Mouse (Mus musculus) liver, embryonic 12.5 days (tissue): ENCODE measurements at regions not wholly inside any gene's neighbourhood (a gene's known extent, or its start where the extent isn't known, plus 50 kb on each side); places are given as distances from the start of the nearest gene placed in this dataset.

Experiments used
- ATAC-seq: fragments of 200-750 bp; cut with Nextera tagmentation; 2 replicates; pipeline ENCODE4 v1.8.0; 2017; ENCODE audit warnings: moderate number of reproducible peaks, mild to moderate bottlenecking, moderate library complexity
- H3K27ac ChIP-seq: fragments of 300-500 bp; sonication (generic); 2 replicates; pipeline ENCODE4 v1.5.1; 2016; ENCODE audit warnings: mild to moderate bottlenecking
- H3K27me3 ChIP-seq: fragments of 300-500 bp; sonication (generic); replicated peaks from 2 replicates; pipeline ENCODE4 v1.6.1; 2016; ENCODE audit warnings: mild to moderate bottlenecking, moderate library complexity
- H3K36me3 ChIP-seq: fragments of 300-500 bp; sonication (generic); 2 replicates; pipeline ENCODE4 v1.6.1; 2016; ENCODE audit warnings: mild to moderate bottlenecking, moderate library complexity
- H3K4me1 ChIP-seq: fragments of 300-500 bp; sonication (generic); 2 replicates; pipeline ENCODE4 v1.6.1; 2016
- H3K4me2 ChIP-seq: fragments of 300-500 bp; sonication (generic); 2 replicates; pipeline ENCODE4 v1.6.1; 2016; ENCODE audit warnings: mild to moderate bottlenecking, moderate library complexity
- H3K4me3 ChIP-seq: fragments of 300-500 bp; sonication (generic); 2 replicates; pipeline ENCODE4 v1.5.1; 2016; ENCODE audit warnings: mild to moderate bottlenecking, moderate library complexity
- H3K9ac ChIP-seq: fragments of 300-500 bp; sonication (generic); 2 replicates; pipeline ENCODE4 v1.6.1; 2016; ENCODE audit warnings: mild to moderate bottlenecking, moderate library complexity
- H3K9me3 ChIP-seq: fragments of 300-500 bp; sonication (generic); replicated peaks from 2 replicates; pipeline ENCODE4 v1.6.1; 2016; ENCODE audit warnings: mild to moderate bottlenecking, moderate library complexity
- WGBS: fragments of 180-500 bp; shearing (Covaris S2); methylation state at CpG from one replicate; pipeline ENCODE4 v1.1.7; 2016; ENCODE audit not compliant: insufficient replicate concordance; 5-methylcytosine and 5-hydroxymethylcytosine counted together

DNA sequence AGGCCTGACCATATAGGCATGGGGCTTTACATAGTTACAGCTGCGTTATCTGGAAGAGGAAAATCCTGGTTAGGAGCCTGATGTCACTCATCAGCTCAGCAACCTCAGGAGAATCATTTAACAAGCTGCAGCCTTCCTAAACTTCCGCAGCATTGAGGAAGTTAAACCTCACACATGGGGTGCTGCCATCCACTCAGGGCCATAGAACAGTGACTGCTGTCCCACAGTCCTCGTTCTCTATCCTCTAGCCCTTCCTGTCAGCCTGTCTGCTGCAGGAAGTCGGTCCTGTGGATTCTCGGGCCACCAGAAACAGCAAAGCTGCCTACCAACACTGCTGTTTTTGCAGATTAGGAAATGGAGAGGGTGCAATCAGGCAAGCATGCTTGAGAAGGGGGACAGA, 91.8 kb upstream of the Zfp703 start:
- H3K9ac ChIP-seq = no peak overlapping the region
- H3K4me1 ChIP-seq = no peaks in the 10 kb centered on the region
- no peak overlapping the region for H3K4me3 ChIP-seq
- no peaks in the 10 kb centered on the region for H3K9me3 ChIP-seq
- H3K27ac ChIP-seq = no peak overlapping the region
- 25% methylated on average over 5 of the region's 5 CpGs for WGBS
- H3K36me3 ChIP-seq = no peaks in the 10 kb centered on the region
- ATAC-seq = no peak
- no peak overlapping the region for H3K4me2 ChIP-seq
- H3K27me3 ChIP-seq = no peaks in the 10 kb centered on the region

GRCm38 (mm10) chr8:26886783-26887486, 90.2 kb upstream of the Zfp703 start:
- Histone ChIP-seq H3K9me3 (no peaks in the 10 kb centered on the region), H3K4me2 (no peak overlapping the region), H3K27me3 (no peaks in the 10 kb centered on the region), H3K4me3 (no peak overlapping the region), H3K4me1 (no peaks in the 10 kb centered on the region), H3K9ac (no peak overlapping the region), H3K36me3 (no peaks in the 10 kb centered on the region), H3K27ac (no peak overlapping the region)
- WGBS = 63% methylated on average over 13 of the region's 13 CpGs
- ATAC-seq = no peak

DNA sequence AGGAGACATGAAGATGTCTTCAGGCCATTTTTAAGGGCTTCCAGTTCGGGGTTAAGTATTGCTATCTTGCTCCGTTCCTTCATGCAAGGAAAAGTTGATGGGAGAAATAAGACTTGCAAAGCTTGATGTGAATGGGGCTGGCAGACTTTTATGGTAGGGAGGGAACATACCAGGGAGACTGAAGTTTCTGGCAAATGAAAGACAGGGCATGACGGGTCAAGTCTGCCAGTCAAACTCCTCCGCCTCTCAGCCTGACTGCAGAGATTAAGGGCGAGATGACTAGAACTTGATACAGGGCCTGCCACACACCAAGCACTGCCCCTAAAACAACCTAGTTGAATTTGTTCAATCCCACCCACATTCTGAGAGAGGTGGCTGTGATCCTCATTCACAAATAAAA, 89.6 kb upstream of the Zfp703 start:
- Histone ChIP-seq H3K4me3 (no peak overlapping the region), H3K27ac (no peak overlapping the region), H3K36me3 (no peaks in the 10 kb centered on the region), H3K4me2 (no peak overlapping the region), H3K4me1 (no peaks in the 10 kb centered on the region), H3K9ac (no peak overlapping the region), H3K9me3 (no peaks in the 10 kb centered on the region), H3K27me3 (no peaks in the 10 kb centered on the region)
- 54% methylated on average over 5 of the region's 5 CpGs for whole genome bisulfite sequencing
- no peak for ATAC-seq

GRCm38 (mm10) chr8:26888050-26888449, 89.1 kb upstream of the Zfp703 start:
- no peaks in the 10 kb centered on the region for H3K36me3 ChIP-seq
- no peak overlapping the region for H3K4me3 ChIP-seq
- no peak for ATAC-seq
- no peaks in the 10 kb centered on the region for H3K4me1 ChIP-seq
- H3K9ac ChIP-seq = no peak overlapping the region
- WGBS = 35% methylated on average over 3 of the region's 3 CpGs
- H3K27ac ChIP-seq = no peak overlapping the region
- H3K9me3 ChIP-seq = no peaks in the 10 kb centered on the region
- H3K4me2 ChIP-seq = no peak overlapping the region
- no peaks in the 10 kb centered on the region for H3K27me3 ChIP-seq

GRCm38 (mm10) chr8:26891881-26892280, 85.2 kb upstream of the Zfp703 start:
- Histone ChIP-seq H3K4me1 (no peaks in the 10 kb centered on the region), H3K9me3 (no peaks in the 10 kb centered on the region), H3K27me3 (no peaks in the 10 kb centered on the region), H3K36me3 (no peaks in the 10 kb centered on the region), H3K4me2 (no peak overlapping the region), H3K9ac (no peak overlapping the region), H3K27ac (no peak overlapping the region), H3K4me3 (no peak overlapping the region)
- WGBS = 74% methylated on average over 11 of the region's 11 CpGs
- ATAC-seq = no peak

GRCm38 (mm10) chr8:26892380-26892779, 84.7 kb upstream of the Zfp703 start:
- Histone ChIP-seq H3K27me3 (no peaks in the 10 kb centered on the region), H3K4me1 (no peaks in the 10 kb centered on the region), H3K36me3 (no peaks in the 10 kb centered on the region), H3K4me3 (no peak overlapping the region), H3K4me2 (no peak overlapping the region), H3K27ac (no peak overlapping the region), H3K9me3 (no peaks in the 10 kb centered on the region), H3K9ac (no peak overlapping the region)
- 62% methylated on average over 7 of the region's 7 CpGs for WGBS
- ATAC-seq = no peak

GRCm38 (mm10) chr8:26895867-26896266, 81.3 kb upstream of the Zfp703 start:
- H3K4me3 ChIP-seq = no peak overlapping the region
- ATAC-seq = no peak
- no peaks in the 10 kb centered on the region for H3K36me3 ChIP-seq
- 40% methylated on average over 11 of the region's 11 CpGs for WGBS
- H3K9ac ChIP-seq = no peak overlapping the region
- no peaks in the 10 kb centered on the region for H3K9me3 ChIP-seq
- no peak overlapping the region for H3K4me2 ChIP-seq
- H3K4me1 ChIP-seq = no peaks in the 10 kb centered on the region
- H3K27me3 ChIP-seq = no peaks in the 10 kb centered on the region
- H3K27ac ChIP-seq = no peak overlapping the region

DNA sequence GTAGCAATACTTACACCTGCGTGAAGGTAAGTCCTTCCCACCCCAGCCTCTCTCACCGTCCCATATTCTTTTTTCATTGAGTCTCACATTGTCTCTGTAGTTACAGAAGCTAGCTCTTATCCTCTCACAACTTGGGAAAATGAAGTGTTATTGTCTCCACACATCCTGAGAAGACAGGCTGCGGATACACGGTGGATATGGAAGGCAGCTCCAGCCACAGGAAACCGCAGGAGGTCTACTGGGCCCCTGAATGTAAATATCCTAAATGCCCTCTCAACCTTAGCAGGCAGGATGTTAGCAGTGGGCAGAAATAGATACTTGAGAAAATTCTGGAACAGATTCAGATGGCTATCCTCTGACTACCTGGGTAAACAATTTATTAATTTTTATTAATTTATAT, 73.8 kb upstream of the Zfp703 start:
- Histone ChIP-seq H3K4me3 (no peak overlapping the region), H3K27ac (no peak overlapping the region), H3K4me1 (peaks cover 4% of the 10 kb centered on the region; the same call in 1 of the 2 replicates), H3K4me2 (no peak overlapping the region), H3K27me3 (no peaks in the 10 kb centered on the region), H3K9ac (no peak overlapping the region), H3K36me3 (no peaks in the 10 kb centered on the region), H3K9me3 (no peaks in the 10 kb centered on the region)
- ATAC-seq = no peak
- 37% methylated on average over 5 of the region's 5 CpGs for WGBS

DNA sequence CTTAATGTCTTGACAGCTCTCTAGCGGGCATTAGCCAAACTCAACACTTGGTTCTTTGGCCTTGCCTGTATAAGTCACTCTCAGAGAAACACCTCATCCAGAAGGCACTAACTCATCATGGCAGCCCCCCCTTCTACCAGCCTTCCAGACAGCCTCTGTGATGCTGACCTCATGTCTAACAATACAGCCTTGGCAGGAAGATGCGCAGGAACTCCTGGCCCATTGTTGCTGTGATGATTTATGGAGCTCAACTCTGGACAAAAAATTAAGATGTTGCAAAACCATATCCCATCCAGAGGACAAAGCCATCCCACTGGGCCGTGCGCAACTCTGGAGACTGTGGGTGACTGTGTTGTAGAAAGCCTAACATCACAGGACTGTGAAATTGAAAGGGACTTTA, 70.9 kb upstream of the Zfp703 start:
- Histone ChIP-seq H3K9me3 (no peaks in the 10 kb centered on the region), H3K36me3 (no peaks in the 10 kb centered on the region), H3K4me2 (no peak overlapping the region), H3K9ac (no peak overlapping the region), H3K4me3 (no peak overlapping the region), H3K4me1 (peaks cover 4% of the 10 kb centered on the region; the same call in 1 of the 2 replicates), H3K27ac (no peak overlapping the region), H3K27me3 (no peaks in the 10 kb centered on the region)
- 74% methylated on average over 4 of the region's 4 CpGs for WGBS
- no peak for ATAC-seq

GRCm38 (mm10) chr8:26907347-26908170, 69.6 kb upstream of the Zfp703 start:
- no peak for ATAC-seq

GRCm38 (mm10) chr8:26910186-26910585, 66.9 kb upstream of the Zfp703 start:
- no peaks in the 10 kb centered on the region for H3K36me3 ChIP-seq
- no peak overlapping the region for H3K27ac ChIP-seq
- H3K27me3 ChIP-seq = no peaks in the 10 kb centered on the region
- 67% methylated on average over 3 of the region's 3 CpGs for WGBS
- no peak overlapping the region for H3K9ac ChIP-seq
- no peak overlapping the region for H3K4me3 ChIP-seq
- ATAC-seq = no peak
- H3K4me1 ChIP-seq = peaks cover 4% of the 10 kb centered on the region; the same call in 1 of the 2 replicates
- H3K4me2 ChIP-seq = no peak overlapping the region
- H3K9me3 ChIP-seq = no peaks in the 10 kb centered on the region

More at GRCm38 (mm10) chr8:26907347-26908170, 69.6 kb upstream of the Zfp703 start:
- Histone ChIP-seq H3K9me3 (no peaks in the 10 kb centered on the region), H3K27me3 (no peaks in the 10 kb centered on the region), H3K9ac (no peak overlapping the region), H3K4me2 (no peak overlapping the region), H3K36me3 (no peaks in the 10 kb centered on the region), H3K27ac (no peak overlapping the region), H3K4me1 (peaks cover 4% of the 10 kb centered on the region; the same call in 1 of the 2 replicates), H3K4me3 (no peak overlapping the region)
- 43% methylated on average over 8 of the region's 8 CpGs for WGBS
